Mouse (Mus musculus): ENCODE data around the gene Tsg101. TPM values are rescaled to one million over a fixed set of nuclear protein-coding genes. Genes with fewer than 3 reads are reported as not detected.

The Tsg101 gene
- polyA plus RNA-seq, 1 experiment from 2014 or later = 205 TPM

GRCm38 (mm10) chr7:46857436-46857835, 62.3 kb downstream of the Tsg101 start:
- ATAC-seq (replicated peaks; ENCODE audit: insufficient number of reproducible peaks, low FRiP score, low TSS enrichment) = no peak
- WGBS (ENCODE audit: insufficient replicate concordance) = 76% methylated on average over 9 of the region's 9 CpGs
- no peak overlapping the region for H3K4me3 ChIP-seq (ENCODE audit: low read depth, low read length)

GRCm38 (mm10) chr7:46855866-46856560, 63.8 kb downstream of the Tsg101 start:
- peaks cover 39% of the 10 kb centered on the region for H3K36me3 ChIP-seq (ENCODE audit: control insufficient read depth, insufficient read depth, low read length)
- no peak overlapping the region for H3K4me2 ChIP-seq
- no peak for ATAC-seq (replicated peaks; ENCODE audit: insufficient number of reproducible peaks, low FRiP score, low TSS enrichment)
- H3K4me1 ChIP-seq (ENCODE audit: control insufficient read depth, insufficient read depth, low read length) = no peaks in the 10 kb centered on the region
- 69% methylated on average over 7 of the region's 7 CpGs for WGBS (ENCODE audit: insufficient replicate concordance)
- no peak overlapping the region for H3K9ac ChIP-seq (ENCODE audit: low read depth, low read length)
- H3K27me3 ChIP-seq (ENCODE audit: control insufficient read depth, insufficient read depth, low read length) = no peaks in the 10 kb centered on the region
- no peak overlapping the region for H3K4me3 ChIP-seq (ENCODE audit: low read depth, low read length)
- no peak overlapping the region for H3K27ac ChIP-seq (ENCODE audit: low read depth, low read length)
- H3K9me3 ChIP-seq (replicated peaks; ENCODE audit: control insufficient read depth, low read length) = no peaks in the 10 kb centered on the region

More at GRCm38 (mm10) chr7:46857436-46857835, 62.3 kb downstream of the Tsg101 start:
- no peak overlapping the region for H3K27ac ChIP-seq (ENCODE audit: low read depth, low read length)
- no peaks in the 10 kb centered on the region for H3K27me3 ChIP-seq (ENCODE audit: control insufficient read depth, insufficient read depth, low read length)
- H3K4me1 ChIP-seq (ENCODE audit: control insufficient read depth, insufficient read depth, low read length) = no peaks in the 10 kb centered on the region
- H3K9ac ChIP-seq (ENCODE audit: low read depth, low read length) = no peak overlapping the region
- H3K36me3 ChIP-seq (ENCODE audit: control insufficient read depth, insufficient read depth, low read length) = peaks cover 25% of the 10 kb centered on the region
- H3K4me2 ChIP-seq = no peak overlapping the region
- H3K9me3 ChIP-seq (replicated peaks; ENCODE audit: control insufficient read depth, low read length) = no peaks in the 10 kb centered on the region

- H3K9ac ChIP-seq (ENCODE audit: low read depth, low read length) = no peak overlapping the region
- no peaks in the 10 kb centered on the region for H3K27me3 ChIP-seq (ENCODE audit: control insufficient read depth, insufficient read depth, low read length)
- no peak for ATAC-seq (replicated peaks; ENCODE audit: insufficient number of reproducible peaks, low FRiP score, low TSS enrichment)
- no peaks in the 10 kb centered on the region for H3K9me3 ChIP-seq (replicated peaks; ENCODE audit: control insufficient read depth, low read length)
- no peak overlapping the region for H3K27ac ChIP-seq (ENCODE audit: low read depth, low read length)
- no peaks in the 10 kb centered on the region for H3K4me1 ChIP-seq (ENCODE audit: control insufficient read depth, insufficient read depth, low read length)
- H3K4me3 ChIP-seq (ENCODE audit: low read depth, low read length) = no peak overlapping the region
- H3K36me3 ChIP-seq (ENCODE audit: control insufficient read depth, insufficient read depth, low read length) = peaks cover 52% of the 10 kb centered on the region
- no peak overlapping the region for H3K4me2 ChIP-seq
- 85% methylated on average over 9 of the region's 9 CpGs for WGBS (ENCODE audit: insufficient replicate concordance)
Measured at GRCm38 (mm10) chr7:46853365-46853764, 66.4 kb downstream of the Tsg101 start.

- 94% methylated on average over 1 of the region's 1 CpGs for WGBS (ENCODE audit: insufficient replicate concordance)
- Histone ChIP-seq H3K9me3 (replicated peaks; ENCODE audit: control insufficient read depth, low read length) (no peaks in the 10 kb centered on the region), H3K27ac (ENCODE audit: low read depth, low read length) (no peak overlapping the region), H3K4me1 (ENCODE audit: control insufficient read depth, insufficient read depth, low read length) (no peaks in the 10 kb centered on the region), H3K4me3 (ENCODE audit: low read depth, low read length) (no peak overlapping the region), H3K27me3 (ENCODE audit: control insufficient read depth, insufficient read depth, low read length) (no peaks in the 10 kb centered on the region), H3K9ac (ENCODE audit: low read depth, low read length) (no peak overlapping the region), H3K4me2 (no peak overlapping the region), H3K36me3 (ENCODE audit: control insufficient read depth, insufficient read depth, low read length) (peaks cover 56% of the 10 kb centered on the region)
- no peak for ATAC-seq (replicated peaks; ENCODE audit: insufficient number of reproducible peaks, low FRiP score, low TSS enrichment)
Measured at GRCm38 (mm10) chr7:46852666-46853065, 67.1 kb downstream of the Tsg101 start.

- Histone ChIP-seq H3K4me2 (no peak overlapping the region), H3K36me3 (ENCODE audit: control insufficient read depth, insufficient read depth, low read length) (peaks cover 57% of the 10 kb centered on the region), H3K27ac (ENCODE audit: low read depth, low read length) (no peak overlapping the region), H3K9ac (ENCODE audit: low read depth, low read length) (no peak overlapping the region), H3K4me3 (ENCODE audit: low read depth, low read length) (no peak overlapping the region), H3K4me1 (ENCODE audit: control insufficient read depth, insufficient read depth, low read length) (no peaks in the 10 kb centered on the region), H3K27me3 (ENCODE audit: control insufficient read depth, insufficient read depth, low read length) (no peaks in the 10 kb centered on the region), H3K9me3 (replicated peaks; ENCODE audit: control insufficient read depth, low read length) (no peaks in the 10 kb centered on the region)
- no peak for ATAC-seq (replicated peaks; ENCODE audit: insufficient number of reproducible peaks, low FRiP score, low TSS enrichment)
- 80% methylated on average over 7 of the region's 7 CpGs for WGBS (ENCODE audit: insufficient replicate concordance)
Measured at GRCm38 (mm10) chr7:46851026-46851425, 68.7 kb downstream of the Tsg101 start.

GRCm38 (mm10) chr7:46849287-46849686, 70.5 kb downstream of the Tsg101 start:
- Histone ChIP-seq H3K27ac (ENCODE audit: low read depth, low read length) (no peak overlapping the region), H3K4me1 (ENCODE audit: control insufficient read depth, insufficient read depth, low read length) (peaks cover 8% of the 10 kb centered on the region; the same call in 1 of the 2 replicates), H3K9me3 (replicated peaks; ENCODE audit: control insufficient read depth, low read length) (no peaks in the 10 kb centered on the region), H3K27me3 (ENCODE audit: control insufficient read depth, insufficient read depth, low read length) (no peaks in the 10 kb centered on the region), H3K36me3 (ENCODE audit: control insufficient read depth, insufficient read depth, low read length) (peaks cover 49% of the 10 kb centered on the region), H3K4me3 (ENCODE audit: low read depth, low read length) (no peak overlapping the region), H3K4me2 (no peak overlapping the region), H3K9ac (ENCODE audit: low read depth, low read length) (no peak overlapping the region)
- no peak for ATAC-seq (replicated peaks; ENCODE audit: insufficient number of reproducible peaks, low FRiP score, low TSS enrichment)
- 76% methylated on average over 5 of the region's 5 CpGs for WGBS (ENCODE audit: insufficient replicate concordance)

- Histone ChIP-seq H3K27ac (ENCODE audit: low read depth, low read length) (peak overlapping the region; percentile 98), H3K4me3 (ENCODE audit: low read depth, low read length) (peak overlapping the region; percentile 98), H3K36me3 (ENCODE audit: control insufficient read depth, insufficient read depth, low read length) (peaks cover 24% of the 10 kb centered on the region), H3K4me1 (ENCODE audit: control insufficient read depth, insufficient read depth, low read length) (peaks cover 8% of the 10 kb centered on the region; the same call in 1 of the 2 replicates), H3K9me3 (replicated peaks; ENCODE audit: control insufficient read depth, low read length) (no peaks in the 10 kb centered on the region), H3K4me2 (peak overlapping the region; percentile 88), H3K9ac (ENCODE audit: low read depth, low read length) (peak overlapping the region; percentile 100), H3K27me3 (ENCODE audit: control insufficient read depth, insufficient read depth, low read length) (no peaks in the 10 kb centered on the region)
- 1% methylated on average over 28 of the region's 28 CpGs for WGBS (ENCODE audit: insufficient replicate concordance)
- ATAC-seq (replicated peaks; ENCODE audit: insufficient number of reproducible peaks, low FRiP score, low TSS enrichment) = peak; percentile 33
Measured at GRCm38 (mm10) chr7:46846486-46847244, 73.1 kb downstream of the Tsg101 start.

- peak overlapping the region; percentile 100 for H3K9ac ChIP-seq (ENCODE audit: low read depth, low read length)
- peaks cover 12% of the 10 kb centered on the region for H3K4me1 ChIP-seq (ENCODE audit: control insufficient read depth, insufficient read depth, low read length)
- WGBS (ENCODE audit: insufficient replicate concordance) = under 1% methylated on average over 36 of the region's 36 CpGs
- peak overlapping the region; percentile 98 for H3K27ac ChIP-seq (ENCODE audit: low read depth, low read length)
- ATAC-seq (replicated peaks; ENCODE audit: insufficient number of reproducible peaks, low FRiP score, low TSS enrichment) = peak; percentile 33
- H3K4me3 ChIP-seq (ENCODE audit: low read depth, low read length) = peak overlapping the region; percentile 98
- H3K27me3 ChIP-seq (ENCODE audit: control insufficient read depth, insufficient read depth, low read length) = no peaks in the 10 kb centered on the region
- peaks cover 18% of the 10 kb centered on the region for H3K36me3 ChIP-seq (ENCODE audit: control insufficient read depth, insufficient read depth, low read length)
- H3K4me2 ChIP-seq = peak overlapping the region; percentile 88
- H3K9me3 ChIP-seq (replicated peaks; ENCODE audit: control insufficient read depth, low read length) = no peaks in the 10 kb centered on the region
Measured at GRCm38 (mm10) chr7:46845978-46846485, 73.7 kb downstream of the Tsg101 start.

Measured in heart, embryonic 11.5 days (tissue).